Mouse (Mus musculus) heart, adult 2 months (tissue): Measurements from ENCODE around the gene Bsx. TPM values are rescaled to one million over a fixed set of nuclear protein-coding genes. Genes with fewer than 3 reads are reported as not detected.

Experiments used
- DNase-seq, 2 experiments: peaks; one replicate each; pipeline ENCODE4 v3.0.0; 2021
- H3K27ac ChIP-seq: fragments of 200-600 bp; 2 replicates; pipeline ENCODE4 v1.8.1; 2022
- H3K27me3 ChIP-seq: fragments of 200-500 bp; 2 replicates; pipeline ENCODE4 v1.6.1; 2012; ENCODE audit warnings: mild to moderate bottlenecking, low read length, inconsistent platforms, mixed read lengths; ENCODE audit not compliant: control insufficient read depth, insufficient read depth
- H3K36me3 ChIP-seq: fragments of 200-500 bp; 2 replicates; pipeline ENCODE4 v1.6.1; 2012; ENCODE audit warnings: low read length, inconsistent platforms; ENCODE audit not compliant: control insufficient read depth, insufficient read depth
- H3K4me1 ChIP-seq: fragments of 200-500 bp; 2 replicates; pipeline ENCODE4 v1.6.1; 2011; ENCODE audit warnings: low read length; ENCODE audit not compliant: control insufficient read depth, insufficient read depth
- H3K4me3 ChIP-seq: fragments of 200-600 bp; 2 replicates; pipeline ENCODE4 v1.8.1; 2022
- H3K79me2 ChIP-seq: fragments of 200-500 bp; replicated peaks from 2 replicates; pipeline ENCODE4 v1.6.1; 2012; ENCODE audit warnings: mild to moderate bottlenecking, inconsistent platforms, low read length, moderate library complexity, mixed read lengths; ENCODE audit not compliant: control insufficient read depth, insufficient read depth
- H3K9ac ChIP-seq: fragments of 200-500 bp; 2 replicates; pipeline ENCODE4 v1.6.1; 2012; ENCODE audit warnings: low read depth, mild to moderate bottlenecking, control low read depth, inconsistent platforms, low read length, mixed read lengths
- CTCF ChIP-seq: fragments of 200-600 bp; IDR thresholded peaks from 2 replicates; pipeline ENCODE4 v1.8.1; 2022; ENCODE audit warnings: antibody characterized with exemption, mild to moderate bottlenecking, moderate library complexity
- EP300 ChIP-seq: fragments of 200-500 bp; IDR thresholded peaks from 2 replicates; pipeline ENCODE4 v1.6.1; 2011; ENCODE audit warnings: low read depth, low read length, control low read depth; ENCODE audit not compliant: insufficient read depth
- POLR2A ChIP-seq: fragments of 200-500 bp; IDR thresholded peaks from 2 replicates; pipeline ENCODE4 v1.6.1; 2011; ENCODE audit warnings: mild to moderate bottlenecking, low read depth, low read length, control low read depth; ENCODE audit not compliant: insufficient read depth
- WGBS: fragments of 180-500 bp; shearing (Covaris S2); methylation state at CpG from one replicate; pipeline ENCODE4 v1.1.7; 2018; 5-methylcytosine and 5-hydroxymethylcytosine counted together
- intact Hi-C: fragments of 180-260 bp; cut with DNase I; formaldehyde crosslinking; loops from one replicate; pipeline ENCODE4 v1.15.1; 2025
- polyA plus RNA-seq: library from polyadenylated mRNA; depleted of rRNA; stranded (reverse); fragments of >200 nt; gene quantifications from 2 replicates; pipeline ENCODE4 v1.2.3, GENCODE M21; 2012
- total RNA-seq, 2 experiments: library from RNA; stranded (reverse); gene quantifications; 2 replicates each; pipeline ENCODE4 v1.2.3; 2021

The Bsx gene
- total and polyA plus RNA-seq, 3 experiments = not detected

DNA sequence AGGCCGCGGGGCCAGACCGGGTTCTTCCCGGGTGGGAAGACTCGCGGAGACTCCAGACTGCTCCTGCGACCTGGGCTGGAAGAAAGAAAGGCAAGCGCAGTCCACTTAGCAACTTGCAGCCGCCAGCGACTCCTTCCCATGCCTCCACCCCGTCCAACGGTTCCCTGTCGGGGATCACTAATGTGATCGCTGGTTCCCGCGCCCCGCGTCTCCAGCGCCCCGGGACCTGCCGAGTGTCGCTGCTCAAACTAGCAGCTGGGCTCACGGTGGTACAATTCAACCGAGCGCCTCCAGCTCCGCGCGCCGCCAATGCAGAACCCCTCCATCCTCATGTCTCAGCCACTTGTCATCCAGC lies 3.9 kb downstream of the Bsx start:
- TF ChIP-seq POLR2A = no peak
- TF ChIP-seq EP300 = no peak
- no peak for TF ChIP-seq CTCF
- 2% methylated on average over 29 of the region's 29 CpGs for WGBS
- no peak overlapping the region for H3K27ac ChIP-seq

DNA sequence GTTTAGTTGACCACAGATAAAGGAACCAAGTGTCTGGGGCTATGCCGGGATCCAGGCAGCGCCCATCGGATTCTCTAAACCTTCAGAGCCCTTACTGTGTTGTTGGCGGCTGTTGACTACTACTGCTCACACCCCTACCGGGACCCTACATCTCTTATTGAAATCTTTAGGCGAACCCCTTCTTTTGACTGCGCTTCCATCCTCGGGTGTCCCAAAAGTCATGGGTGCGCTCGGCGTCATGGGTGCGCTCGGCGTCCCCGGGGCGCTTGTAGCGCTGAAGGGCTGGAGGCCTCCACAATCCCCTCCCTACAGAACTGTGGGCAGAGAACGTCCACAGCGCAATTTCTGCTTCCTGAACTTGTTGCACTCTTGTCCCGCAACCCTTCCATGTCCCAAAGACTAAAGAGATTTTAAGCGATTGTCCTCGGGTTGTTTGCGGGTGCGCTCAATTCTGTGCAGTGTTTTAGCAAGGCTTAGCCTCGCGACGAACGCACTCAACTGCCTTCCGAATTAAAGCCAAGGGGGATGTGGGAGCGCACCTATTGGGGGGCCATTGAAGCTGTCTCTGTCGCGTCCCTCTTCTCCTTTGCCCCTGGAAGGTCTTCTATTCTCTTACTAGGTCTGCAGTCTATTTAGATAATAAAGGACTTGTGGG lies 4.5 kb downstream of the Bsx start:
- peaks cover 38% of the 10 kb centered on the region for H3K27me3 ChIP-seq
- no peak for DNase-seq
- H3K9ac ChIP-seq = no peak overlapping the region
- 2% methylated on average over 32 of the region's 32 CpGs for WGBS
- intact Hi-C loops = no loop called here
- H3K4me1 ChIP-seq = no peaks in the 10 kb centered on the region
- no peak overlapping the region for H3K4me3 ChIP-seq
- H3K36me3 ChIP-seq = no peaks in the 10 kb centered on the region
- H3K79me2 ChIP-seq = no peaks in the 10 kb centered on the region
- TF ChIP-seq POLR2A (no peak), CTCF (no peak), EP300 (no peak)
- H3K27ac ChIP-seq = no peak overlapping the region

More for the DNA sequence above, 3.9 kb downstream of the Bsx start:
- DNase-seq = peak in 1 of 2 experiments; percentile 22
- Histone ChIP-seq H3K4me1 (no peaks in the 10 kb centered on the region), H3K9ac (no peak overlapping the region), H3K79me2 (no peaks in the 10 kb centered on the region), H3K27me3 (peaks cover 38% of the 10 kb centered on the region), H3K4me3 (no peak overlapping the region), H3K36me3 (no peaks in the 10 kb centered on the region)
- intact Hi-C loops = no loop called here

DNA sequence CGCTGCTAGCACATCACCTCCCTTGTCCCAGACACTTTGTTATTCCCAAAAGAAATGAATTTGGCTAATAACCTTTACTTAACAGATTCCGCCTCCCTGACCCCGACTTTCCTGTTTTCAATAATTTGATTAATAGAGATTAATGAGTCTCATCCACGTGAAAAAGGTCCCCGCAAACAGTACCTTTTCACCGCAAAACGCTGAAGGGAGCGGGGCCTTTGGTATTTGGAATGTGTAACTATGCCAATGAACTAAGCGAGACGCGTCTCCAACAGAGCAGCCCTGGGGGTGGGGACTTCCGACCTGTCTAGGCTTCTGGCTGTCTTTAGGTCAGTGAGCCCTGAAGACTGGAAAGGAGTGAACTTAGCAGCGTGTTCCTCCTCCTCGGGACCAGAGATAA lies 5.1 kb downstream of the Bsx start:
- no peak overlapping the region for H3K4me3 ChIP-seq
- H3K79me2 ChIP-seq = no peaks in the 10 kb centered on the region
- no peak overlapping the region for H3K9ac ChIP-seq
- 3% methylated on average over 14 of the region's 14 CpGs for WGBS
- H3K36me3 ChIP-seq = no peaks in the 10 kb centered on the region
- TF ChIP-seq CTCF (no peak), EP300 (no peak)
- H3K27ac ChIP-seq = no peak overlapping the region
- no peaks in the 10 kb centered on the region for H3K4me1 ChIP-seq
- intact Hi-C loops = no loop called here
- H3K27me3 ChIP-seq = peaks cover 35% of the 10 kb centered on the region
- DNase-seq = no peak

DNA sequence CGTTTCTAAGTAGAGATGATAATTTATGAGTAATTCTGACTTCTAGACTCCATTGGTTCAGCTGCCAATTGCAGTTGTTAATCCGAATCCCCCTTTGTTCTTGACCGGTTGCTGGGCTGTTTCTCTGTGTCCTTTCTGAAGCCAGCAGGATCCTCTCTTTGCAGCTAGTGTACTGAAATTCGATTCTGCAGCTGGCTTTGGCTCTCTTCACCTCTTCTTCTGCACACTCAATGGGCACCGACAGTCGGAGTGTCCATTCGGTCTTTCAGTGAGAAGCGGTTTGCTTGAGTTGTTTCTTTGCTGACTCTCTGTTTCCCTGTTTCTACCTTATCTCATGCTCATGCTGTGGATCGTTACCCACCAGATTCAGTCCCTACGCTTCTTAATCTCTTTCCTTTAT lies 11.7 kb downstream of the Bsx start:
- TF ChIP-seq CTCF (no peak), POLR2A (no peak), EP300 (no peak)
- no peaks in the 10 kb centered on the region for H3K36me3 ChIP-seq
- H3K27me3 ChIP-seq = 0 out of 2 replicates have a peak, but pooled peaks cover 1% of the 10 kb centered on the region
- intact Hi-C loops = no loop called here
- WGBS = 41% methylated on average over 10 of the region's 10 CpGs
- H3K9ac ChIP-seq = no peak overlapping the region
- no peaks in the 10 kb centered on the region for H3K4me1 ChIP-seq
- no peak overlapping the region for H3K4me3 ChIP-seq
- DNase-seq = no peak
- no peaks in the 10 kb centered on the region for H3K79me2 ChIP-seq
- H3K27ac ChIP-seq = no peak overlapping the region

DNA sequence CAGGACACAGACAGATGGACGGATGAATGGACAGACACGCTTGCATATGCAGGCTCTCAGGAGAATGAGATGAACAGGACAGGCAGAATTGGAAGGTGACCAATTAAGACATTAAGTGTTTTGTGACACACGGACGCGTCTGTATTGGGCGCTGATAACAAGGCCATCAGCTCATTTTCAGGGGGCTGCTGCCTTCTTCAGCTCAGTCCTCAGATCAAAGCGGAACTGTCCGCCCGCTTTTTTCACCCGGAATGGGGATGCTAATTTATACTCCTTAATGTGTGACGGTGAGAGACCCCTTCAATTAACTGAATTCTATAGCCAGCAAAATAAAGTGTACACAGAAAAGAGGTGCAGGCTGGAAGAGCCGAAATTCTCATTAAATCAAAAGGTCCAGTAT lies 15.5 kb downstream of the Bsx start:
- WGBS = 49% methylated on average over 12 of the region's 12 CpGs
- H3K4me3 ChIP-seq = no peak overlapping the region
- H3K27me3 ChIP-seq = peaks cover 2% of the 10 kb centered on the region; the same call in 1 of the 2 replicates
- H3K36me3 ChIP-seq = no peaks in the 10 kb centered on the region
- no peak overlapping the region for H3K9ac ChIP-seq
- H3K4me1 ChIP-seq = no peaks in the 10 kb centered on the region
- TF ChIP-seq EP300 (no peak), POLR2A (no peak), CTCF (no peak)
- H3K27ac ChIP-seq = no peak overlapping the region
- intact Hi-C loops = no loop called here
- DNase-seq = no peak
- no peaks in the 10 kb centered on the region for H3K79me2 ChIP-seq

DNA sequence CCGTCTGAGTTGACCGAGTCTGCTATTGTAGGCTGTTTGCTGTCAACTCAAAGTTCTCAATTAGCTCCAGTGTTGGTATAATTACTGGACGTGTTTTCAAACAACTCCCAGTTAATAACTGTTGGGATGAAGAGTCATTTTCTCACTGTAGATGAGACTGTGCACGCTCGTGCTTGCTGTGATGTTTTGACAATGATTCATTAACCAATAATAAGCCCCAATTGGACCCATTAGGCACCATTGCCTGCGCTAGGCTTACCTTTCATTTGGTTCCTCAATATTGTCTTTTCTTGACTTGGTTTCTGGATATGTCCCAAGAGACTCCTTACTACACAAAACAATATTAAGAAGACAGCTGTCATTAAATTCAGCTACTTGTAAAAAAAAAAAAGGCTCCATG lies 18.5 kb downstream of the Bsx start:
- DNase-seq = no peak
- no peaks in the 10 kb centered on the region for H3K4me1 ChIP-seq
- no peak overlapping the region for H3K27ac ChIP-seq
- TF ChIP-seq POLR2A = no peak
- no peak for TF ChIP-seq CTCF
- no peak for TF ChIP-seq EP300
- intact Hi-C loops = no loop called here
- H3K27me3 ChIP-seq = peaks cover 2% of the 10 kb centered on the region; the same call in 1 of the 2 replicates
- H3K79me2 ChIP-seq = no peaks in the 10 kb centered on the region
- no peak overlapping the region for H3K9ac ChIP-seq
- H3K4me3 ChIP-seq = no peak overlapping the region
- H3K36me3 ChIP-seq = no peaks in the 10 kb centered on the region
- WGBS = 85% methylated on average over 6 of the region's 6 CpGs

DNA sequence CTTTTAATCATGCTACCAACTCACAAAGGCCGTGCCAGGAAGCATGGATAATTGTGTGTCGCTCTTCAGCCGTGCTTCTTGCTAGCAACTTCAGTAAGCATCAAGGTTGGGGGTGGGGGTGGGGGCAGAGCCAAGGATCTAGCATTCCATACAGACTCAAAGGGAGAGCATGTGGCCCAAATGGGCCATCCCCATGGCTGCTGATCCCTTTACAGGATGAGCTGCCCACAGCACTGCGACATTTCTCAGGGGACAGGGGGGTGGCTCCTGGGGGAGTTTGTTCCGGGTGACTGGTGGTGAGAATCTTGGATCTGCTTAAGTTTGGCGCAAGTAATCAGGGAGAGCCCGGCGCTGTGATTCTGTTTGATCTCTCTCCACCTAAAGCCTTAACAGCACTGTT lies 33.5 kb downstream of the Bsx start:
- WGBS = 35% methylated on average over 8 of the region's 8 CpGs
- no peaks in the 10 kb centered on the region for H3K36me3 ChIP-seq
- no peaks in the 10 kb centered on the region for H3K27me3 ChIP-seq
- H3K79me2 ChIP-seq = no peaks in the 10 kb centered on the region
- no peaks in the 10 kb centered on the region for H3K4me1 ChIP-seq
- TF ChIP-seq POLR2A (no peak), EP300 (no peak), CTCF (no peak)
- no peak overlapping the region for H3K9ac ChIP-seq
- H3K4me3 ChIP-seq = no peak overlapping the region
- intact Hi-C loops = no loop called here
- no peak overlapping the region for H3K27ac ChIP-seq
- DNase-seq = no peak
